Mouse (Mus musculus): ENCODE measurements around the gene Maml2. TPM values are rescaled to one million over a fixed set of nuclear protein-coding genes. Genes with fewer than 3 reads are reported as not detected.

Maml2 gene
- polyA plus RNA-seq, 1 experiment from 2014 or later = 12.1 TPM

DNA sequence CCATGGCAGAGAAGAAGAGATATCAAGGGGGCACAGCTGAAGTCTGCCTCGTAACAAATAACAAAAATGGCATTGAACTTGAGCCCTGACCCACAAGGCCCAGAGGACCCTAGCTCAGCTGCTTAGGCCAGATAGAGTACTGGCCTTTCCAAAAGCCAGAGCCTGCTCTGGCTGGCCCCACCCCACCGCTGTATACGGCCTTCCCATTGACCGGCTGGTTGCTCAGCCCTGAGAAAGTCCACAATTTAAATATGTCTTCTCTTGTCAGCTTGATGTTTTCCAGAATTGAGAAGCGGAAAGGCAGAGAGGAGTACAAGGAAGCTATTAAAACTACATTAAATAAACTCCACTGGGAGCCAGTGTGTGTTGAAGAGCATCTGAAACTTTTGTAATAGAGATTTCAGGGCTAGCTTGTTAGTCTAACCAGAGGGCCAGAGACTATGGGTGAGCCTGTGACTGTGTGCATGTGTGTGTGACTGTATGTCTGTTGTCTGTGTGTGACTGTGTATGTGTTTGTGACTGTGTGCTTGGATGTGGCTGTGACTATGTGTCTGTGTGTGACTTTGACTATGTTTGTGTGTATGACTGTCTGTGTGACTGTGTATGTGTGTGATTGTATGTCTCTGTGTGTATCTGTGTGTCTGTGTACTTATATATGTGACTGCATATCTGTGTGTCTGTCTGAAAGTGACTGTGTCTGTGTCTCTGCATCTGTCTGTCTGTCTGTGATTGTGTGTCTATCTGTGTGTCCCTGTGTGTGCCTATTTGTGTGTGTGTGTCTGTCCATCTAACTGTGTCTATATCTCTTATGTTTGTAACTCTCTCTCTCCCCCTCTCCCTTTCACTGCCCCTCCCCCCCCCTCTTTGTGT is 185.7 kb downstream of the Maml2 start:
- no peaks in the 10 kb centered on the region for H3K9me3 ChIP-seq (ENCODE audit: control insufficient read depth, low read length)
- DNase-seq (no peak), ATAC-seq (ENCODE audit: low FRiP score, low TSS enrichment) (no peak)
- H3K9ac ChIP-seq (replicated peaks; ENCODE audit: low read length) = no peak overlapping the region
- H3K4me1 ChIP-seq (ENCODE audit: control insufficient read depth, insufficient read depth, low read length) = peaks cover 5% of the 10 kb centered on the region; the same call in 1 of the 2 replicates
- H3K4me3 ChIP-seq (replicated peaks; ENCODE audit: low read depth, low read length) = no peak overlapping the region
- no peak overlapping the region for H3K4me2 ChIP-seq (ENCODE audit: low read length)
- WGBS = 71% methylated on average over 5 of the region's 5 CpGs
- H3K36me3 ChIP-seq (ENCODE audit: control insufficient read depth, insufficient read depth, low read length) = no peaks in the 10 kb centered on the region
- H3K27me3 ChIP-seq (ENCODE audit: control insufficient read depth, insufficient read depth, low read length) = no peaks in the 10 kb centered on the region
- H3K27ac ChIP-seq (replicated peaks; ENCODE audit: low read depth, low read length) = no peak overlapping the region

DNA sequence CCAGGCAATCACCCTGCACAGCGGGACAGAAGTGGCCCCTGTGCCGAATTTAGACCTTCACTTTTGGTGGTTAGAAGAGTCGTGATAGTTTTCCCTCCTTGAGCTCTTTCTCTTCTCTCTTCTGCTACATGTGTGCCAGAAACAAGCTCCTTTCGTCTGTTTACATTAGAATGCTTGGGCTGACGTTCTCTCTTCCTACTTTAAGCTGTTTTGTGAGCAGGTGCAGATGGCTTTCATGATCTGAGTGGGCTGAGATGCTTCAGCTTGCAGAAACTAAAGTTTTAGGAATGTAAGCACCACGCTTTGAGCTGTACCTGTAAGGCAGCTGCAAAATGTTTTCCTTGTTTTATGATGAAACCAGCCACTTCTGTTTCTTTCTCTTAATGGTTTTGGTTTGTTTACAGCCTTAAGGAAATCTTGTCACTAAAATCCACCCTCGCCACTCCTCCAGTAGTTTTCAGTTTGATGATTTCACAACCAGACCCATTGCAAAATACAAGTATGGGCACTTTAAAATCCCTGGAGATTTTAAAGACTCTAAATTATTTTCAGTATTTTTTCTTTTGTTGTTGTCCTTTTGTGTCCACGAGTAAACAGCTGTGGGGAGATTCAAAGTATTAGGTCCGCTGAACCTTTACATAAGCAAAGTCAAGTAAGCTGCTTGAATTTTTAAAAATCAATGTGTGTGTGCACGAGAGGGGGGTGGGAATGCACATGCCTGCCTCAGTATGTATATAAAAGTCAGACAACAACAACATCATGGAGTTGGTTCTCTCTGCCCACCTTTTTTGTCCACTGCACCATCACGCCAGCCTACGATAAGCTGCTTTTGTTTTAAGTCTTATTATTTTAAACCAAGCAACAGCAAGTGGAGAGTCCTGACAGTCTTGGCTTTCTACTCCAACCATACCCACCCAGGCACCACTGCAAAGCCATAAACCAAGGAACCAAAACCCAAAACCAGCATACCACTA is 186.8 kb downstream of the Maml2 start:
- DNase-seq = peak; percentile 16
- Histone ChIP-seq H3K9me3 (ENCODE audit: control insufficient read depth, low read length) (no peaks in the 10 kb centered on the region), H3K36me3 (ENCODE audit: control insufficient read depth, insufficient read depth, low read length) (no peaks in the 10 kb centered on the region), H3K27me3 (ENCODE audit: control insufficient read depth, insufficient read depth, low read length) (no peaks in the 10 kb centered on the region), H3K4me1 (ENCODE audit: control insufficient read depth, insufficient read depth, low read length) (peaks cover 5% of the 10 kb centered on the region; the same call in 1 of the 2 replicates), H3K9ac (replicated peaks; ENCODE audit: low read length) (no peak overlapping the region), H3K4me3 (replicated peaks; ENCODE audit: low read depth, low read length) (no peak overlapping the region), H3K27ac (replicated peaks; ENCODE audit: low read depth, low read length) (no peak overlapping the region), H3K4me2 (ENCODE audit: low read length) (no peak overlapping the region)
- no peak for ATAC-seq (ENCODE audit: low FRiP score, low TSS enrichment)
- 55% methylated on average over 12 of the region's 12 CpGs for WGBS

DNA sequence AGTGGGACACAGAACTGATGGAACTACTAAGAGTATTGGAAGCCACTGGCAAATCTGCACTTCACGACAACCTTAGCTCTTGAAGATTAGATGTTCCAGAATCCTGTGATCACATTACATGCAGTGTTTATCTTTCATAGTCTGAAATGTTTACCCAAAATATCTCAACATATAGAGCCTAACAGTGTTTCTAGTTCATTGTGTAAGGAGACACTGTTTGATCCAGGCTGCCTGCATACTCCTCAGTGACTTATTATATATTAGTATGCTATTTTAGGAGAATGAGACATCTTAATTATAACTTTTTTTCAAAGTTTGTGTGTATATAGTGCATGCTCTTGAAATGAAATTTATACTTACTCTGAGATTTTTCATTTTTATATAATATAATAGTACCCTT is 188.2 kb downstream of the Maml2 start:
- Histone ChIP-seq H3K9me3 (ENCODE audit: control insufficient read depth, low read length) (no peaks in the 10 kb centered on the region), H3K27me3 (ENCODE audit: control insufficient read depth, insufficient read depth, low read length) (no peaks in the 10 kb centered on the region), H3K4me3 (replicated peaks; ENCODE audit: low read depth, low read length) (no peak overlapping the region), H3K27ac (replicated peaks; ENCODE audit: low read depth, low read length) (no peak overlapping the region), H3K9ac (replicated peaks; ENCODE audit: low read length) (no peak overlapping the region), H3K4me2 (ENCODE audit: low read length) (no peak overlapping the region), H3K4me1 (ENCODE audit: control insufficient read depth, insufficient read depth, low read length) (peaks cover 5% of the 10 kb centered on the region; the same call in 1 of the 2 replicates), H3K36me3 (ENCODE audit: control insufficient read depth, insufficient read depth, low read length) (no peaks in the 10 kb centered on the region)
- 69% methylated on average over 1 of the region's 1 CpGs for WGBS
- no peak for DNase-seq
- ATAC-seq (ENCODE audit: low FRiP score, low TSS enrichment) = no peak

DNA sequence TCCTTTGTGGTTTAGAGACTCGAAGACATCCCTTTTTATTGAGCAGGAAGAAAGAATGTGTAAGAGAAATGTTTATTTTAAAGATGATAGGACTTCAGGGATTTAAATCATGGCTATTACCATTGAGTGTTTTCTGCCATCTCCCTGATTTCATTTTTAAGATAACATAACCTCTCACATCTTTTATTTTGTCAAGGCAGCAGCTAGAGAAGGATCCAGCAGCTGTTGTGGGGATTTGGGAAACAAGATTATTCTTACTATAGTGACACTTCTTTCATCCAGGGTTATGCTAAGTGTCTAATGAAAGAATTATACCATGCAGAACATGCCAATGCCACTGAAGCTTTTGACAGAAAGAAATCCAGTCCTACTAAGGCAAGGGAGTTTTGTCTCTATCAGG is 193.3 kb downstream of the Maml2 start:
- Histone ChIP-seq H3K27ac (replicated peaks; ENCODE audit: low read depth, low read length) (no peak overlapping the region), H3K36me3 (ENCODE audit: control insufficient read depth, insufficient read depth, low read length) (no peaks in the 10 kb centered on the region), H3K4me3 (replicated peaks; ENCODE audit: low read depth, low read length) (no peak overlapping the region), H3K27me3 (ENCODE audit: control insufficient read depth, insufficient read depth, low read length) (no peaks in the 10 kb centered on the region), H3K9me3 (ENCODE audit: control insufficient read depth, low read length) (no peaks in the 10 kb centered on the region), H3K4me2 (ENCODE audit: low read length) (no peak overlapping the region), H3K9ac (replicated peaks; ENCODE audit: low read length) (no peak overlapping the region), H3K4me1 (ENCODE audit: control insufficient read depth, insufficient read depth, low read length) (no peaks in the 10 kb centered on the region)
- no peak for ATAC-seq (ENCODE audit: low FRiP score, low TSS enrichment)
- WGBS = 33% methylated on average over 1 of the region's 1 CpGs
- DNase-seq = no peak

DNA sequence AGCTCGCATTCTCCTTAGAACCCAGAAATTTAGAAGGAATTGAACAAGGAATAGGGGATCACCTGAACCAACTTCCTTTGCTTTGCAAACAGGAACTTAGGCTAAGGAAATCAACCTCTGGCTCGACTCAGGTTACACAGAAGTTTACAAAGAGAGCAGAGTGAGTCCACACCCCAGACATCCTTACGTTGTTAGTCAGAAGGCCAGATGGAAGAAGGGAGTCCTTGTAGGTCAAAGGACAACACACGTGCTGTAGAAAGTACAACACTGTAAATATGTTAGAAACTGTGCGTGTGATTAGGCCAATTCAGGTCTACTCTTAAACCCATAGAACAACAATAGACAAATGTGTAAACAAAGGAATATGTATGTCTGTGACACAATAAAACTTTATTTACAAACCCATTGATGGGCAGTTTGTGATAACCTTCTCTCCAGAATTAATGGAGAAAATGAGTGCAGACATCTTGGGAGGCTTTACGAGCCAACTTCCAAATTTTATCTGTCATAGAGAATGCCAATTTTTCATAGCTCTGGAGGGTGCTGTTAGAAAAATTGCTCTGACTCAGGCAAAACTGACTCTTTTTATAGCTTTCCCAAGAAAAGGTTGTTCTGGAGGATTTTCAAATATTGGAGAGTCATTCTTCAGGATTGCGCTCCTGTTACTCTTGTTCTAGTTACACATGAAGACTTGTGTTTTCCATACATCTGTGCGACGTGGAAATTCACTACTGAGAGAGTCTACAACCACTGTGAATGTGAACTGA is 194.3 kb downstream of the Maml2 start:
- DNase-seq = no peak
- Histone ChIP-seq H3K4me1 (ENCODE audit: control insufficient read depth, insufficient read depth, low read length) (no peaks in the 10 kb centered on the region), H3K9ac (replicated peaks; ENCODE audit: low read length) (no peak overlapping the region), H3K4me2 (ENCODE audit: low read length) (no peak overlapping the region), H3K36me3 (ENCODE audit: control insufficient read depth, insufficient read depth, low read length) (no peaks in the 10 kb centered on the region), H3K27ac (replicated peaks; ENCODE audit: low read depth, low read length) (no peak overlapping the region), H3K27me3 (ENCODE audit: control insufficient read depth, insufficient read depth, low read length) (no peaks in the 10 kb centered on the region), H3K9me3 (ENCODE audit: control insufficient read depth, low read length) (no peaks in the 10 kb centered on the region), H3K4me3 (replicated peaks; ENCODE audit: low read depth, low read length) (no peak overlapping the region)
- no peak for ATAC-seq (ENCODE audit: low FRiP score, low TSS enrichment)
- 94% methylated on average over 9 of the region's 9 CpGs for WGBS

DNA sequence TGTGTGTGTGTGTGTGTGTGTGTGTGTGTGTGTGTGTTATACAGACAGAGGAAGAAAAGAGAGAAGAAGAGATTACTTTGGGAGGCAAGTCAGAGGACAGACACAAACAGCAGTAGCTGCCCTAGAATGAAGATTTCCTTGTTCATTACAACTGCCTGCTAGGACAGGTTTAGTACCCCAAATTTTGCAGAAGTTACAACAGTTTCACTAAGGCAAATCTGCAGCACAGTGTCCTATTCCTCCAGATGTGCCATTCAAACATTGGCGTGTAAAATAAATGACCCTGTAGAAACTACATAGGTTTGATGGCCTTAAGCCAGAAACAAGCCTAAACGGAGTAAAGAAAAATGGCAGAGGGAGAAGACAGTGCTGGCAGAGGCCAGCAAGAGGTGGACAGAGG is 195.1 kb downstream of the Maml2 start:
- no peaks in the 10 kb centered on the region for H3K9me3 ChIP-seq (ENCODE audit: control insufficient read depth, low read length)
- WGBS = 97% methylated on average over 2 of the region's 2 CpGs
- H3K4me2 ChIP-seq (ENCODE audit: low read length) = no peak overlapping the region
- no peaks in the 10 kb centered on the region for H3K36me3 ChIP-seq (ENCODE audit: control insufficient read depth, insufficient read depth, low read length)
- no peak for ATAC-seq (ENCODE audit: low FRiP score, low TSS enrichment)
- no peak overlapping the region for H3K4me3 ChIP-seq (replicated peaks; ENCODE audit: low read depth, low read length)
- H3K9ac ChIP-seq (replicated peaks; ENCODE audit: low read length) = no peak overlapping the region
- no peak overlapping the region for H3K27ac ChIP-seq (replicated peaks; ENCODE audit: low read depth, low read length)
- H3K27me3 ChIP-seq (ENCODE audit: control insufficient read depth, insufficient read depth, low read length) = no peaks in the 10 kb centered on the region
- DNase-seq = no peak
- no peaks in the 10 kb centered on the region for H3K4me1 ChIP-seq (ENCODE audit: control insufficient read depth, insufficient read depth, low read length)

DNA sequence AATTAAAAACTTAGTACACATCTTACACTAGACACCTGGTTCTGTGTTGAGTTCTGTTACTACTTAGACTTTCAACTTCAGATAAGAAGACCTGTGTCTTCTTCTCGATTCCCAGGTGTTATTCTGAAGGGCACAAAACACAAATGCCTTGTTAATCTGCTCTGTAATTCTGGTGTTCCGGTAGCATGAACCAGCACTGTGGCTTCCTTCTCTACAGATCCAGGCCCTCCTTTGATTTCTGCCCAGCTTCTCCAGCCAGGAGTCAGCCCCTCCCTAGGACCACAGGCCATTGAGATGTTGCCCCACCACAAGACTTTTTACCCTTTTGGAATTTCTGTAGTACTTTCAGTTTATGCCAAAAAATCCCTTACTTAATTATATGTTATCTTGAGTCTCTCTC is 196.0 kb downstream of the Maml2 start:
- Histone ChIP-seq H3K9ac (replicated peaks; ENCODE audit: low read length) (no peak overlapping the region), H3K27ac (replicated peaks; ENCODE audit: low read depth, low read length) (no peak overlapping the region), H3K9me3 (ENCODE audit: control insufficient read depth, low read length) (no peaks in the 10 kb centered on the region), H3K36me3 (ENCODE audit: control insufficient read depth, insufficient read depth, low read length) (no peaks in the 10 kb centered on the region), H3K4me1 (ENCODE audit: control insufficient read depth, insufficient read depth, low read length) (no peaks in the 10 kb centered on the region), H3K4me2 (ENCODE audit: low read length) (no peak overlapping the region), H3K27me3 (ENCODE audit: control insufficient read depth, insufficient read depth, low read length) (no peaks in the 10 kb centered on the region), H3K4me3 (replicated peaks; ENCODE audit: low read depth, low read length) (no peak overlapping the region)
- WGBS = 86% methylated on average over 2 of the region's 2 CpGs
- ATAC-seq (ENCODE audit: low FRiP score, low TSS enrichment) = no peak
- DNase-seq = no peak

DNA sequence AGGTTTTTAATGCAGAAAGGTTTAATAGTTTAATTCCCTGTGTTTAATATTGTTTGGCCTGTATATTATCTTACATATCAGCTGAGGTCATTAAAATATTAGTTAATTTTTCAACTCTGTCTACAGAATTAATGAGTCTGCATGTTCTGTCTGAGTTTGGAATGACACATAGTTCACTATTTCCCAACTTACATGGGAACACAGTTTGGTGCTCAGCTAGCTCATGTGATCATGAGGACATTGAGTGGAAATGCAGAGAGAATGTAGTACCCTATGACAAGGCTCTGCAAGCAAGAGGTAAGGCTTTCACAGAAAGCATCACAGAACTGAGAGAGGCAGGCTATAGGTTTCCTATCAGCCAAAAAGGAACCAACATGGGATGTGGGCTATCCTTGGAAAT is 197.8 kb downstream of the Maml2 start:
- Histone ChIP-seq H3K4me2 (ENCODE audit: low read length) (no peak overlapping the region), H3K9ac (replicated peaks; ENCODE audit: low read length) (no peak overlapping the region), H3K27me3 (ENCODE audit: control insufficient read depth, insufficient read depth, low read length) (no peaks in the 10 kb centered on the region), H3K4me3 (replicated peaks; ENCODE audit: low read depth, low read length) (no peak overlapping the region), H3K36me3 (ENCODE audit: control insufficient read depth, insufficient read depth, low read length) (no peaks in the 10 kb centered on the region), H3K4me1 (ENCODE audit: control insufficient read depth, insufficient read depth, low read length) (no peaks in the 10 kb centered on the region), H3K27ac (replicated peaks; ENCODE audit: low read depth, low read length) (no peak overlapping the region), H3K9me3 (ENCODE audit: control insufficient read depth, low read length) (no peaks in the 10 kb centered on the region)
- DNase-seq = no peak
- no peak for ATAC-seq (ENCODE audit: low FRiP score, low TSS enrichment)

Data from midbrain, embryonic 14.5 days (tissue).